Mouse (Mus musculus): Measurements from ENCODE around the gene Luc7l3. TPM values are rescaled to one million over a fixed set of nuclear protein-coding genes. Genes with fewer than 3 reads are reported as not detected.
A peak's percentile ranks its signal among the peaks of the same experiment; 100 is the strongest.
"Not testable (repeated sequence)": the region's sequence is repeated elsewhere in the genome, so short reads cannot be mapped to it uniquely, and the experiment has no call there.

The Luc7l3 gene
- polyA plus RNA-seq, 3 experiments from 2014 or later, result 117 to 168 (median 166) TPM

DNA sequence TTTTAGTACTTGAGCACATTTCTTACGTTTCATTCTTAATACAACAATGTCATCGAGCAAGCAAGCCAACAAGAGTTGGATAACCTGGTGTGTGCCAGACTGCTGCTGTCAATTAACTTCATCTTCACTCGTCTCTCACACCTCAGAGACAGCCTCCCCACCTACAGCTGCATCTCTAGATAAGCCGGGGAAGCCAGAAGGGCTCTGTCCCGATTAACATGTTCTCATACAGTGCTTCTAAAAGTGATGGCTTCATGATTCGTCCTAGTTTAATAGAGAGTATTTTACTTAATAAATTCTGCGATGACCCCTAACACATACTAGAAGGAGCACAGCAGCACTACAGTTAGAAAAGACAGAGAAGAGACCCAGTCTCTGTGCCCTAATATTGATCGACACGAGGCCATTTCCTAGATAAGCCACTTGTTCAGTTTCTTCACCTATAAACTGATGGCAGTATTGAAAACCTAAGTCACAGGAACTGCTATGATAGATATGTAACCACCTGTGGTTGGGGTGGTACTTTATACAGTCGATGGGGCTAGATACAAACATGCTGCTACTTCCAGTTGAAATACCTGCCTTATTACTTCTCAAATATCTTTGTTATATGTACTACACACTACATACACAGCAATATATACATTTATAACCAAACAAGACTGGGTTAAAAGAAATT lies 31.6 kb downstream of the Luc7l3 start:
- ATAC-seq, result no peak

DNA sequence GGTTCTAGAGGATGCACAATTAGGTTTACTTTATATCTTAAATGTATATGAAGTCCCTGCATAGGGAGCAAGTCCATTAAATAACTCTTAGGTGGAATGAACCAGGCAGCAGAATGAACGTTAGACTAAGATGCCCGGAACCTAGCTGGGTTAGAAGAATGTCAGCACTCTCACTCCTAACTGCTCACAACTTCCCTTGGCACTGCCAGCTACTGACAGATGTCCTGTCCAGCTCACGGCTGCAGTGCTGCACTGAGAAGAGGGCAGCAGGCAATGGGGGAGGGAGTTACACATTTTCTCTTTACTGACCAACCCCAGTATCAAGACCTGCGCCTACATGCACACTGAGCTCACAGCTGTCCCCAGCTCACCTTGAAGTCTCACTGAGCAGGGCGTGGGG lies 34.7 kb downstream of the Luc7l3 start:
- ATAC-seq, result no peak

DNA sequence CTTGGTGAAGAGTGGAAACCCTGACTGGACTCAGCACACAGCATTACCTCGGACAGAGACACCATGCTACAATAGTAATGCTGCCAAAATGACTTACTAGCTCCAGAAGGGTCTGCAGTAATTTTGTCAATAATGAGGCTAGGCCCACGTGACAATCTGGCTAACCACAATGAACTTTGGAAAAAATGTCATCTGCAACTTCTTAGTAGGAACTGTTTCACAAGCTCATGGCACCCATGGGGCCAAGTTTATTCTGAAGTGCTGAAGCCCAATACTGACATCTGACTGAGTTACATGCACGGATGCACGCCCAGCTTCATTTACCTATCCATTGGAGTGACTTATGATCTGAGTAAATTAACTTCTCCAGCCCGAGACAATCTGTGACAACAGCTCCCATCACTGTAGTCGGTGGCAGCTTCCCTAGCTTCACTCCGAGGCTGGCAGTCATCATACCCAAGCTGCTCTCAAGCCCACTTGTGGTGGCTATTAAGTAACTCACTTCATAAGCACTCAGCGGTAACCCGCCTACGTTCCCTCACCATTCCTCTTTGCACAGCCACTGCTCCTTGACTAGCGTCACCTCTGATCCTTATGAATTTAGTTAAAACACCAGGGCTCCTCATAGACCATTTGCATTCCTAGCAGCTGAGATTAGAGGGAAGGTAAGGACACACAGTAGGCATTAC lies 35.8 kb downstream of the Luc7l3 start:
- no peak for ATAC-seq

DNA sequence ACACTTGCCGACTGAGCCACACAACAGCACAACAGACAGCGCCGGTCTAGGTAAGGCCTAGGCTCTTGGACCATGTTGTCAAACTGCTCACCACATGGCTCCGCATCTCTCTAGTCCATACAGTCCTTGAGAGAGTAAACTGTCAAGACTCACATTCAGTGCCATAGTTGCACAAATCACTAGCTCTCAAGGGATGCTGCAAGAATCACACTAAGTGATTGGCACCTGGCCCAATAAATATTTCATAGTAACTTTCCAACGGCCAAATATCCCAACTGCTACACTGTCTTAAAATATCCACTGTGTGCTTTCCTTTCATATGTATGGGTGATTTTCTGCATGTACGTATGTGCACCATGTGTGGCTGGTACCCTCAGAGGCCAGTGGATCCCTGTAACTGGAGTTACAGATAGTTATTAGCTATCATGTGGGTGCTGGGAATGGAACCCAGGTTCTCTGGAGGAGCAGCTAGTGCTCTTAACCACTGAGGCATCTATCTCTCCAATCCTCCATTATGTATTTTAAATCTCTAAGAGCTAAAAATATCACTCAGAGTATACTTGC lies 38.2 kb downstream of the Luc7l3 start:
- no peak for ATAC-seq

DNA sequence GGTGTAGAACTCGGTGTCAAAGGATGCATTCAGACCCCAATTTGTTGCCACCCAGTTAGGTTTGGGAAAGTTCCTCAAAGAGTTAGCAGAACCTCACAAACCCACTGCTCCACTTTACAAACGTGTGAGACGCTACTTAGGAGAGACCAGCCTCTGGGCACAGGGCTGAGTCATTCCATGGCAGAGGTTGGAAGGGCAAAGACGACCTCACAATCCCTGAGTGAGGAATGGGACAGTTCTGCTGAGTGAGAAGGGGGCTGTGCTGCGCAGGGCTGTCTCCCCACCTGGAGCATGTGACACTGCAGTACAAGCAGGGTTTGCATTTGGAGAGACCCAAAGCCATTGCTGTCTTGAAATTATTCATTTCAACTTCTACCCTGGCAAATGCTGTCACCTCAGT lies 39.5 kb downstream of the Luc7l3 start:
- no peak for ATAC-seq

DNA sequence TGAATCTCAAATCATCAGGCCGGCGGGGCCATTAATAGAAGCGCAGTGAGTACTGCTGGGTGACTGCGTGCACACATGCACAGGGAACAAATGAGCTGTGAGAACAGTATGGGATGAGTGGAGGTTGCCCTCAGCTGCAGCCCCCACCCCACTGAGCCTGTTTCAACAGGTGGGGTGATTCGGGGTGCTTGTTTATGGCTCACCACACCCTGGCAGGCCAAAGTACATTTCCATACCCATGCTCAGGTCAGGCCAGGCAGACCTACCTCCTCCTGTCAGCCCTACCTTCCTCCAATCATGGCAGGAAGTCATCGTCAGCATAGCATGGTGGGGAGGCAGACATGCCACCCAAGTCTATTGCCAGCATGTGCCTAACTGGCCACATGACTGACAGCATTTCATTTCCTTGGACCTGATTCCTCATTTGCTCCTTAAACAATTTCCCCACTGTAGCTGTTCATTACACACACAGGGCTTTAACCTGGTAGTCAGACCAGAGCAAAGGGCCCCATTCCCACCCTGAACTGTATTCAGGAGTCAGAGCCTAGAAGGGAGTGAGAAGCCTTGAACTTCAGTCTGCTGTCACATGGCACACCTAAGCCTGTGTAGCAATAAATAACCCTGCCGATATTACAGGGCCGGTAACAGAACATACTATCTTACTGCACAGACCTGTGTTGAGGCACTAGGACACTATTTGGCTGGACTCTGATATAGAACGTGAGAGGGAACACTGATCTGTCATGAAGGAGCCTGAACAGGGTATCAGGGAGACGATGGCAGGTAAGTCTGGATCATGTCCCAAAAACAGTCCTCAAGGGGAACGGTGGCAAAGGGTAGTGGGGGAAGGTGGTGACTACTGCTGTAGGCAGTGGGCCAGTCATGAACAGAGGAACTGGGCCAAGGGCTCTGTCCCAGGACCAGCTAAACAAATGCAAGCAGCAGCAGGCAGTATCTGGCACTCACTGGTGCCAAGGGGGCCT lies 40.3 kb downstream of the Luc7l3 start, which contains the start of gene Gm21885:
Gene Gm21885 (plus strand): TSS at position 675 of the 983 bp plus-strand sequence.
- no peak for ATAC-seq

DNA sequence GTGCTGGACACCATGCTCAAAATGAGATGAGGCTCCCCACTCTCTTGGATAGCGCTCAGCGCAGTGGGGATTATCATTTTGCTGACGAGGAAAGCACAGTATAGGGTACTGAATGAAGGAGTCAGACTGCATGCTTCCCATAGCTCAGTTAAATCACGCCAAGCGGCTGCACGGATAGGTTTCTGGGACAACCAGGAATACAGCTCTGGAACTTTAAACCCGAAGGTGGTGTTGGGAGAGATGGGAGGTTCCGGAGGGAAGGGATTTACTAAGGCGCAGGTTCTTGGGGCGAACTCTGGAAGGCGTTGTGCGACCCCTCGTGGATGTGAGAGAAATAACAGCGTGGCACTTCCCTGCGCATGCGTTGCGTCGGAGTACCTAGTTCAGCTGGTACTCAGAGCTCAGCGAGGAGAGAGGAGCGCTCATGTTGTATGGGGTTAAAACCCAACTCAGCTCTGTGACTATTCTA lies 44.9 kb downstream of the Luc7l3 start:
- peak; percentile 74 for ATAC-seq

DNA sequence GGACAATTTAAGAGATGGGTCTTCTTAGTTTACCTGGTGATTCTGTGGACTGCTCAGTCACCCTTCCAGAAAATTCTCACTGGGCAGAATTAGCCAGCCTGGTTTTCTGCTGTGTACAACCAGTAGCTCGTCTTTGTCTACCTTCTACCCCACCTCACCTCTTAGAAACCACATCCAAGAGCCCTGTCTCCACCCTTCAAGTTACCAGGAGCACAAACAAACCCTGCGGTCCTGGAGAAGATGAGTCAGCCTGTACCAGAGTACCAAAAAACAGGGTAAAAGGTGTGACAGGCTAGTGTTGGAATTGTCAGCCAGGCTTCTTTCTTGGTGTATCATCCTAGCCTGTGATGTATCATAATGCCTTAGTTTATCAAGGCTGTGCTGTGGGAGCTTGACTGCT lies 46.1 kb downstream of the Luc7l3 start:
- ATAC-seq, result peak; percentile 81

DNA sequence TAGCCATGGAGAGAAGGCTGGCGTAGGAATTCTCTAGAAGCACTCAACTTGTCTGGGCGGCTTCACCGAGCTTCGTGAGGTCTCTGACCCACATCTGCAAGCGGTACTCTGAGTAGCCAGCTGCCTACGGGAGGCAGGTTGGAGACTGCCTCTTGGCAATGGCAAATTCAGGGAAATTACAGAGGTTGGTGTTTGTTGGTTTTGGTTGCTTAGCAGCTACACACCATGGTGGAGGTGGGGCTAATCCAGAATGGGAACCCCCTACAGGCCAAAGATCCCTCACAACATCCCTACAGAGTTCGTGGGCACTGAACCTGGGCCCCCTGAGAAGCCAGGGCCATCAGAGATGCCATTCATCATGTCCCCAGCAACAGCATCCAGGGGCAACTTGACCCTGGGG lies 46.6 kb downstream of the Luc7l3 start:
- ATAC-seq, result no peak

DNA sequence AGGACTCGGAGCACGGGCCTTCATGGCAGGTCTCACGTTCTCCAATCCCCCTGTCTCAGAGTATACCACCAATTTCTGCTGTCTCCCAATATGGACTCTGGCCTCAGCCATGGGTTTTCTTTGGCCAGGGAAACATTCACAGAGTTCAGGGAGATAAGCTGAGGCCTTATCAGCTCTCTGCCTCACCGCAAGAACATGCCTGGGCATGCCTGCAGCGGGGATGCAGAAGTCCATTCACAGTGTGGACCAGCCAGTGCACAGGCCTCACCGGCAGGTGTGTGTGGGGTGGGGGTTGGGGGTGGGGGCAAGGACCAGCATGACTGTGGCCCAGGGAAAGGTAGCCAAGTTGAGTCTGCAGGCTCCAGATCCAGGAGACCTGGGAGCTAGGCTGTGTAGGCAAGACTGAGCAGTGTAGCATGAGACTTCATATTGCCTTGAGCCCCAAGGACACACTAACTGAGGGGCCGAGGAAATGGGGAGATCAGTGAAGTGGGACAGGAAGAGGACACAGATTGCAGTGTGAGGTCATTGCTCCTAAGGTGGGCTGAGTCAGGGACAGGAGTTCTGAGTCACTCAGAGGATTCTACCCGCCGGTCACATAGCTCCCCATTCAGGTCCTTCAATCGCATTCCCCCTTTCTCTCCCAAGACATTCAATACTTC lies 47.5 kb downstream of the Luc7l3 start:
- ATAC-seq, result no peak

DNA sequence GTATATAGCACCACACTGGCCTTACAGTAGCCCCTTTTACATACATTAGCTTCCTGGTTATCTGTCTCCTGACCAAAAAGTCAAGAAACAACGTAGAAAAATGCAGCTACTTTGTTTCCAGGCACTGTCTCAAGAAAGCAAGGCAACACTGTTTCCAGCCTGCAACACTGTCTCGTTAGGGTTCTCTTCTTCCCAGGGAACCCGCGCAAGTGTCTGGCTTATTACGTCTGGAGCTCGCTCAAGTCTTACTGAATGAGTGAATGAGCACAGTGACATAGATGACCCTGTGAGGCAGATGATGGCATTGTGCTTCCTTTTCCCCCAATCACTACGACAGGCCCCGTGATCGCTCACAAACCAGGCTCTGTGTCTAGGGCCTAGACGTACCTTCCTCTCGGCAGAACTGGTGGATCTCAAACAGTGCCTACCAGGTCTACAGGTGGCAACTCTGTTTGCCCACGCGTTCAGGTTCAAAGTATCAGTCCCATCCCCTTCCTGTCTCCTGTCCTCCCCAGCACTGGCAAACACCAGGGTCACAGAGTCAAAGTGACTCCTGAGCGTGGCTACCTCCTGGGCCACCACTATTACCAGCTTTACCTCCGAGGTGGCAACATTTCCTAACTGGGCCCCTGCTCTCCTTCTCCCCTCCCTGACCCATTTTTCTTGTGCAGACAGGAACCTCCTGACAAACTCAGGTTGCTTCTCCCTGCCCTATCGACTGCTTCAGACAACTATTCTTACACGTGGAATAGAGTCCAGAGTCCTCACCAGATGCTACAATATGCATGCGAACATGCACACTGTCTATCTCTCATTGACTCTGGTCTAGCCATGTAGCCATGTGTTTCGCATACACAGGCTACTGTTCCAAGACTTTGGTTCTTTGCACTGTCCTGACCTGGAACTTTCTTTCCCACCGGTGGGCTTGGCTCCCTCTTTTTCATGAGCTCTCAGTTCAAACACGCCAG lies 48.5 kb downstream of the Luc7l3 start:
- no peak for ATAC-seq

DNA sequence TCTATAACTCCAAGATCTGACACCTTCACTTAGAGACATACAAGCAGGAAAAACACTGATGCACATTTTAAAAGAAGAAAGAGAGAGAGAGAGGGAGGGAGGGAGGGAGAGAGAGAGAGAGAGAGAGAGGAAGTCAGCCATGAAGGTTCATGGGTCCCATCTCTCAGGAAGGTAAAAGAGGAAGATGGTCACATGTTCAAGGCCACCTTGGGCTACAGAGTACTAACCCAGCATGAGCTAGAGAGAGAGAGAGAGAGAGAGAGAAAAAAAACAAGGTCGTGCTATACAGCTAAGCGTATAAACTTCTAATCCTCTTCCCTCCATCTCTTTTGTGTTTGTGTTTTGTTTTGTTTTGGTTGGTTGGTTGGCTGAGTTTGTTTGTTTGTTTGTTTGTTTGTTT lies 50.8 kb downstream of the Luc7l3 start:
- no peak for ATAC-seq

DNA sequence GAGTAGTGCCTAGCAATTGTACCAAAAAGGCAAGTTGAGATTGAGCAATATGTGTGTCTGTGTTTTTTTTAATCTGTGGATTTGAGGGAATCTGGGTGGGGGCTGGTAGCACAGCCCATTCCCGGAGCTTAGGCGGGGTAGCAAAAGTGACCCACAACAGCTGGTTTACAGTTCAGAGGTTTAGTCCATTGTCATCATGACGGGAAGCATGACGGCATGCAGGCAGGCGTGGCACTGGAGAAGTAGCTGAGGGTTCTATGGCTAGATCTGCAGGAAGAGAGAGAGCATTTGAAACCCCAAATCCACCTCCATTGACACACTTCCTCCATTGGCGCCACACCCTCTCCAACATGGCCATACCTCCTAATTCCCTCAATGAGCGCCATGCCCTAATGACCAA lies 51.9 kb downstream of the Luc7l3 start:
- ATAC-seq, result no peak

DNA sequence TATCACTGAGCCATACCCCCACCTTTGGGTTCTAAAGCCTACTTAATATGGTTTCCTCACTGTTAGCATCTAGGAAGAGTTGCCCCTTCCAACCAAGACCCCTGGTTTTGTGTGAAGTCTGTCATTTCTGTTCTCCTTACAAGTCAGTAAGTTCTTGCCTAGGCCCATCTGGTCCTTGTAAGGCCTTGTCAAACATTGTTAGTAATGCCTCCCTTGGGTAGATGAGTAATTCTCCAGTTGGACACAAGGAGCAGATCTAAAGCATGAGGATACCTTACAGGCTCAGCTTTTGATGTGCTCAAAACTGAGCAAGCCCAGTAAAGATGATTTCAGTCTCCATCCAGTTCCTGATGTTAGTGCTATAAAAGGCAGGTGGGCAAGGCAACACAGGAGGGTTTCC lies 53.0 kb downstream of the Luc7l3 start:
- ATAC-seq, result no peak

DNA sequence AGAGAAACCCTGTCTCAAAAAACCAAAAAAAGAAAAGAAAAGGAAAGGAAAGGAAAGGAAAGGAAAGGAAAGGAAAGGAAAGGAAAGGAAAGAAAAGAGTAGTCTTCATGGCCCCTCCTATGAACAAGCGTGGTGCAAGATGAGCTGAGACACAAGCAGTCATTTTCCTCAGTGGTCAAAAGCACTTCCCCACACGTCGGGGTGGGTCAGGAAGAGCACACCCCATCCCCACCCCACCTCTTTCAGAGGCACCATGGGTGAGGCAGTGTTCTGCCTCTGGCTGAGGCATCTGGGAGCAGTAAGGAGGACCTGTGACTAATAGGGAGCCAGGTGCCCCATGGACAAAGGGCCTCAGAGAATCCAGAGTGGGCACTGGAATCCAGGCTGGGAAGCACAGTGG lies 55.6 kb downstream of the Luc7l3 start:
- ATAC-seq, result not testable (repeated sequence)

DNA sequence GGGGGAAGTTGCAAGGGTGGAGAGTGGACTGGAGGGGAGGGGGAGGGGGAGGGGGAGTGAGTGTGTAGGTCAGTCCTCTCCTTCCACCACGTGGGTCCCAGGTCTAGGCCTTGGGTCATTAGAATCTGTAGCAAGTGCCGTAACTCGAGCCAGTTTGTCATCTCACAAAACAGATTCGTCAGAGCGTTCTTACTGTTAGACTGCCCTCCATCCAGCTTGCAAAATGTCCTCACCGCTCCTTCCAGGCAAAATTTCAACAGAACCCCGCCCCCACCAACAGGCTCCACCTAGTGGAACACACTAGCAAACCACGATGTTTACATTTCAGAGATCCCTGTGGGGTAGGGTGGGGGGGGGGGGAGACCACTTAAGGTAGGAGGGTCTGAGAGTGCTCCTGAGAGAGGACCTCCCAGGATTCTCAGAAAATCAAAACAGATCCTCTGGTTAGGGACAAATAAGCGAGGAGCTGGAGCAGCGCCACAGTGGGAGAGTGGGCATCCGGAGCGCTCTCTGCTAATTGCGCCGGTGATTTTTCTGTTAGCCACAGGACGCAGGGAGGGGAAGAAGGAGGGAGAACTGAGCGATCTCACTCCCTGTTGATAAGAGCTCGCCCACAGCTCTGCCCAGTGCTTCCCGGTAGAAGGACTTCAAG lies 56.5 kb downstream of the Luc7l3 start:
- peak; percentile 35 for ATAC-seq

DNA sequence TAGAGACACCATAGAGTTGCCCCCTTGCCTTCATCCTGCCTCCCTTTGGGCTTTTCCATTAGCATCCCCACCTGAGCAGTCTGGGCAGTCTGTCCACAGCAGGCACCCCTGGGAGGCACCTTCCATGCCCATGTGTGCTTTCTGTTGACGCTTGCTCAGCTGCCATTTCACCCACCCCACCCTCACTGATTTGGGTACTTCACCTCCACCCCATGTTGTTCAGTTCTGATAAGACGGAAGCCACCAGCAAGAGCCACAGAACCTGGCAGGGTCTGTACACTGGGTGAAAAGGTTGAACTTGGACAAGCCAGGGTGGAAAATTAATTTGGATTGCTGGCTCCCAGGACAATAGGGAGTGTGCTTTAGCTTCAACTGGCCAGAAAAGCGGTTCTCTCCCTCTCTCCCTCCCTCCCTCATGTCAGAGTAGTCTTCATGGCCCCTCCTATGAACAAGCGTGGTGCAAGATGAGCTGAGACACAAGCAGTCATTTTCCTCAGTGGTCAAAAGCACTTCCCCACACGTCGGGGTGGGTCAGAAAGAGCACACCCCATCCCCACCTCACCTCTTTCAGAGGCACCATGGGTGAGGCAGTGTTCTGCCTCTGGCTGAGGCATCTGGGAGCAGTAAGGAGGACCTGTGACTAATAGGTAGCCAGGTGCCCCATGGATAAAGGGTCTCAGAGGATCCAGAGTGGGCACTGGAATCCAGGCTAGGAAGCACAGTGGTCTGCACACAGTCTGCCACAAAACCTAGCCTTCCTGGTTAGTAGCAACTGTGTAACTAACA lies 60.0 kb downstream of the Luc7l3 start:
- no peak for ATAC-seq

DNA sequence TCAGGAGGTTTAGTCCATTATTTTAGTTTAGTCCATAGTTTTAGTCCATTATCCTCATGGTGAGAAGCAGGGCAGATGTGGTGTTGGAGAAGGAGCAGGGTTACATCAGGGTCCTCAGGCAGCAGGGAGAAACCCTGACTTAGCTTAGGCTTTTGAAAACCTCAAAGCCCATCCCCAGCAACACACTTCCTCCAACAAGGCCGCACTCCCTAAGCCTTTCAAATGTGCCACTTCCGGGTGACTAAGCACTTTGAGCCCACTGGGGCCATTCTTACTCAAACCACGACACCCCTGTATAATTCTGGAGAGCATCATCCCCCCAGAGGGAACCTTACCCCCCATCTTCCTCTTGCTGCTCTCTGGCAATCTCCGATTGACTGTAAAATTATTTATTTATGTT lies 62.0 kb downstream of the Luc7l3 start:
- no peak for ATAC-seq

DNA sequence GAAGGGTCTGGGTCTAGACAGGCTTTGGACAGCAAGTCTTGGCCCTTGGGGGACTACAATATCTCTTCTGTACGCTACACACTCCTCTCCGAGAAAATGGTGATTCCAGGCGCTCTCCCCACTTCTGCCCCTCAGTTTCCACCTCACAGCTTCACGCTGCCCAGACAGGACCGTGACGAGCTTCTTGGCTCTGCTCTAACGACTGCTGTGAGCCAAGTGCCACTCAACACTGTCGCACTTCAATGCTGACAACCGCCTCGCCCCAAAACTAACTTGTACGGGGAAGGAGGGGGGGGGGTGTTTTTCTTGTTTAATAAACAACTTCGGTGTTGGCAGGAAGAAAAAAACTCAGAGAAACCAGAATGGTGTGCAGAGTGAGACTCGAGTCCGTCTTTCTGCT lies 63.8 kb downstream of the Luc7l3 start:
- ATAC-seq, result no peak

DNA sequence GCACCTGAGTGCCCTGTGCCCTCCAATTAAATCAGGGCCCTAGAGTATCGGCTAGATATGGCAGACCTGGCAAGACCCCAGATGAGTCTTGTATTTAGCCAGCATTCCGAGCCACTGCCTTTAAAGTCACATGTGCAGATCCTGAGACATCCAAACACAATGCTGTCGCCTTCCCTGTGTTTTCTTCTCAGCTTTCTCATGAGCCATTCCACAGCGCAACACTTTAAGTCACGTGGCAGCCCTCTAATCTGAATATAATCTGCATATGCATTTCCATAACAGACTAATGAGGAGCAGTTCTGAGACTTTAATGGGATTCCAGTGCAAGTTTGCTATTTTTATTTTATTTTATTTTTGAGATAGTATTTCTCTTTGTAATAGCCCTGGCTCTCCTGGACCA lies 66.1 kb downstream of the Luc7l3 start:
- no peak for ATAC-seq

Data from inflammation-experienced regulatory T-cells, adult 6 months (primary cell).